Mouse (Mus musculus) adrenal gland (tissue): ENCODE results near the gene Syn2.

ENCODE experiments used
- intact Hi-C: fragments of 180-260 bp; cut with DNase I; formaldehyde crosslinking; loops from one replicate; pipeline ENCODE4 v1.15.1; 2025

The Syn2 gene

GRCm38 (mm10) chr6:115286441-115286840 lies 151.7 kb downstream of the Syn2 start:
- intact Hi-C loops, result no loop called here

DNA sequence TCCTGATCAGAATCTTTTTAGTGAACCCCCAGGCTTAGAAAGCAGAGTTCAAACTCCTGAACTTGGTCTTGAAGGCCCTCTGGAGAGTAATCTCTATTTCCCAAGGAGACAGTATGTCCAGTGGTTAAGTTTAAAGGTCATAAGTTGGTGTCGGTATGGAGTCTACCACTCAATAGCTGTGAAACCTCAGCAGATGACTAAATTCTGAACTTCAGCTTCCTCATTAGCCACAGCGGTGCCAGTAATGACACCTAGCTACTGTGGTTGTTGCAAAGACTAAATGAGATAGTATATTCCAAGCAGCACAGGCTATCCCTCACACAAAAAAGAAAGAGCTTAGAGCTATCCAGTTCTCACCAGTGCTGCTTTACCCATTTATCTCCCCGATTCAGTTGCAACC lies 153.5 kb downstream of the Syn2 start:
- intact Hi-C loops, result no loop called here

DNA sequence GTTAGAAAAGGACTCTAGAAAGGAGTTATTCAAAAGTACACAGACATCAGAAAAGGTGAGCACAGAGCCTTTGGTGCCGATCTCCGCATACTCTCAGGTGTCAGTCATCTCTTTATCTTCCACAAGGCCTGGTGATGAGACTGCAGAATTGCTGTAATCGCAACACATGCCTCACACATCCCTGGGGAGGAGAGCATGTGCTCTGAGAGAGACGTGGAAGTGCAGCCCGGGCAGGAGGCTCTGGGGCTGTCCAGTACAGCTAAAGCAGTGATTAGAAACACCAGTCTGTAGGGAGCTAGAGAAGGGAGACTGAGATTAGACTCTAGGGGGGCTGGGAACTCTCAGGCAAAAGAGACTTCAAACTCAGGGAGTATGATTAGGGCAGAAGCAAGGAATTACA lies 155.9 kb downstream of the Syn2 start:
- intact Hi-C loops, result no loop called here

GRCm38 (mm10) chr6:115291068-115291467 lies 156.4 kb downstream of the Syn2 start:
- intact Hi-C loops, result no loop called here

- intact Hi-C loops, result no loop called here
Measured at GRCm38 (mm10) chr6:115291823-115292222, 157.1 kb downstream of the Syn2 start.

DNA sequence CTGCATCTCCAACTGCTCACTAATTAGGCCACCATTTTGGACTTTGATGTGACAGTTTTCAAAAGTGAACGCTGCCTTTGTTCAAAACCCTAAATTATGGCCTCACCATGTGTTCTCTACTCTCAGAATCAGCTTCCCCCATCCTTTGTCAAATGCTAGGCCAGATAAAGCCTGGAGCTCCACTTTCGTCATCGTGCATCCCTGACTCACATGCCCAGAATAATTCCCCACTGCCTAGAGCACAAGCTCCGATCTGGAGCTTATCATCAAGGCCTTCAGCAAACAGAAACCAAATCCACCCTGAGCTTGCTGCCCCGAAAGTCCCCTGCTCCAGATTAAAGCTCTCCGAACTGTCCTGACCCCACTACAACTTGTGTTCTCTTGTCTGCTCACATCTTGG lies 157.9 kb downstream of the Syn2 start:
- intact Hi-C loops, result no loop called here

- intact Hi-C loops, result no loop called here
Measured at GRCm38 (mm10) chr6:115293877-115294276, 159.2 kb downstream of the Syn2 start.

- intact Hi-C loops, result no loop called here
Measured at GRCm38 (mm10) chr6:115307134-115307533, 172.4 kb downstream of the Syn2 start.

GRCm38 (mm10) chr6:115312780-115313179 lies 178.1 kb downstream of the Syn2 start:
- intact Hi-C loops, result no loop called here

DNA sequence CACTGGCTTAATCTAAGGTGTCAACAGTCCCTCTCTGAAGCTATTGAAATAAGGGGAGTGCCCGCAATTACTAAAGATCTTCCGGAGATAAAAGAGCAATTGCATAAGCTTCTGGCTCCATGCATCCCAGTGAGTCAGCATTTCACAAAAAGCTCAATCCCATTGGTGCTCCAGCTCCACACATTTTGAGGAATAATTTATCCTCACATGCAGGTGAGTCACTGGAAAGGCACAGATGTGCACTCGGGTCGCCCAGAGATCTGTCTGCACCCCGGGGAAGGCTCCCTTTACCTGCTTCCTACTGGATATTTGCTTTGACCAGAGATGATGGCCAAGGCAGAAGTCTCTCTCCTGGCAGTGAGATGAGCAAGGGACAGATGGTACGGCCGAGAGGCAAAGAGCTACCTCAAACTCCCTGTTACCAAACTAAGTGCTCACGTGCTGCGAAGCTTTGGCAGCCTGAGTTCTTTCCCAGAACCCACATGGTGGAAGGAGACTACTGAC lies 178.6 kb downstream of the Syn2 start:
- intact Hi-C loops, result no loop called here

DNA sequence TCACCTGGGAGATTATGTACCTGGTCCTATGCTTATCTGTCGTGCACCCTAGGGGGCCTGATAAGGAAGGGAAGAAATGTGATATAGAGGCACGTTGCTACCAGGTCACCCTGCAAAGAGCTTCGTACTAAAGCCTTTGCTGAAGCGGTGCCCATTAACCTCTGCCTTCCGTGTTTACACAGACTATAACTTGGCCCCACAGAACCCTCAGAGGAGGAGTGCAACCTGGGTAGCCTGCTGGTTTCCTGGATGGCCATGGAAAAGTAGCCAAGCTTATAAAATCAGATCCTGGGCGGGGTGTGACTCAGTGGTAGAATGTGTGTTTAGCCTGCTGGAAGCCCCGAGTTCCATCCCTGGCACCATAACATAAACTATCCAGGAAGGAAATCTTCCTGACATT lies 179.2 kb downstream of the Syn2 start:
- intact Hi-C loops, result no loop called here

DNA sequence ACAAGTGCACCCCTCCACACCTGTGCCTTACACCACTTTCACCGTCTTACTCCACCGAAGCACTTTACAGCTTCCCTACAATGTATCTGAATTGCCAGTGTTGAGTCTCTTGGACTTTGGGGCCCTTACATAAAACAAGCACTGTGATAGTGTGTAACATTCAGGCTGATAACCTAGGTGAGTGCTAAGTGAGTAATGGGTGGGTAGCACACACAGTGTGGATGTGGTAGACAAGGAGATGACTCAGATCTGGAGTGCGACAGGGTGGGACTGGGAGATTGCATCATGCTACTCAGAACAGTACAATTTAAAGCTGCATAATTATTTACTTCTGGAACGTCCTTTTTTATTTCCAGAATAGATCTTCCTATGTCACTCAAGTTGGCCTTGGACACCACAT lies 181.1 kb downstream of the Syn2 start:
- intact Hi-C loops, result no loop called here

GRCm38 (mm10) chr6:115316811-115317221 lies 182.1 kb downstream of the Syn2 start:
- intact Hi-C loops, result no loop called here

DNA sequence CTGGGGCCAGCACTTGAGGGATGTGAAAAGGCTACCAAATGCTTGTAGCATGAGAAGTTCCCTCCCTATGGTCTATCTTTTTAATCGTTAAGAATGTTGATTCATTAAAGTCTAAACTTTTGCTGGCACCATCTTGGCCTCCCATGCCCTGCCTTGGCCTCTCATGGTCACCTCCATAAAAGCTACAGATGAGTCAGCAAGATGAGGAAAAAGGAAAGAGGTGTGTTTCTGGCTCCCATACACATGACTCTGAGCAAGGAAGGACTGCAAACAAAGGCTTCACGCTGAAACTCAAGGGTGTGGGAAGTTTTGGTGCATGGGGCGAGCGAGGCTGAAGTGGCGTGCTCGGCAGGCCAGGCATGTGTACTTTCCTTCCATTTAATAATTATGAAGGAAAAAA lies 184.1 kb downstream of the Syn2 start:
- intact Hi-C loops, result no loop called here

- intact Hi-C loops, result no loop called here
Measured at GRCm38 (mm10) chr6:115319686-115320085, 185.0 kb downstream of the Syn2 start.

GRCm38 (mm10) chr6:115320927-115321714 lies 186.4 kb downstream of the Syn2 start:
- intact Hi-C loops, result no loop called here

DNA sequence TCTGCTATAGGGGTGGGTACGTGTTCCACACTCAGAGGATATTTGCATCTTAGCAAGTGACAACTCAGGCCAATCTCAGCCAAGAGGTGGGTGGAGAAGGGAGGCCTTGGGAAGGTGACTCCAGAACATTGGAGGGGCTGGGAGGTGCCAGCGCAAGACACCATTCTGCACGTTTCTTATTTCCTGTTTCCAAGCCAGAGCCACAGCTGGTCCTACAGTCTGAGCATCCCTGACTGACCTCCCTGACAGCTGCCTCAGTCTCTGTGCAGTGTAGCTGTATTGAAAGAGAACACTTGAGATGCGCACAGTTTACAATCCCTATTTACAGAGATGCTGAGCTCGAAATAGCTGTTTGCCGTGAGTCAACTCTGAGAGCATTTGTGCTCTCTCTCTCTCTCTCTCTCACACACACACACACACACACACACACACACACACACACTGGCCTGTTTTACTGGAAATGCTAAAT lies 187.2 kb downstream of the Syn2 start:
- intact Hi-C loops, result no loop called here

GRCm38 (mm10) chr6:115322956-115323355 lies 188.3 kb downstream of the Syn2 start:
- intact Hi-C loops, result no loop called here

GRCm38 (mm10) chr6:115330964-115331363 lies 196.3 kb downstream of the Syn2 start:
- intact Hi-C loops, result no loop called here
